Mouse (Mus musculus): ENCODE measurements at regions not wholly inside any gene's neighbourhood (a gene's known extent, or its start where the extent isn't known, plus 50 kb on each side); places are given as distances from the start of the nearest gene placed in this dataset.

- Histone ChIP-seq H3K4me3 (ENCODE audit: low read depth, low read length) (no peak overlapping the region), H3K27ac (ENCODE audit: low read depth, low read length) (no peak overlapping the region), H3K27me3 (ENCODE audit: control insufficient read depth, insufficient read depth, low read length) (no peaks in the 10 kb centered on the region), H3K4me2 (ENCODE audit: low read depth) (no peak overlapping the region), H3K4me1 (ENCODE audit: control insufficient read depth, insufficient read depth, low read length) (no peaks in the 10 kb centered on the region), H3K9ac (ENCODE audit: low read length) (no peak overlapping the region), H3K36me3 (ENCODE audit: control insufficient read depth, insufficient read depth, low read length) (no peaks in the 10 kb centered on the region), H3K9me3 (ENCODE audit: control insufficient read depth, low read length) (no peaks in the 10 kb centered on the region)
- DNase-seq (ENCODE audit: low spot score) (no peak), ATAC-seq (ENCODE audit: insufficient read depth, low FRiP score, low TSS enrichment) (no peak)
- WGBS: 79% methylated on average over 4 of the region's 4 CpGs
Measured at GRCm38 (mm10) chr12:15965921-15966320, 149.2 kb upstream of the Trib2 start.

GRCm38 (mm10) chr12:15964073-15964472, 147.4 kb upstream of the Trib2 start:
- no peak for ATAC-seq (ENCODE audit: insufficient read depth, low FRiP score, low TSS enrichment)
- no peaks in the 10 kb centered on the region for H3K9me3 ChIP-seq (ENCODE audit: control insufficient read depth, low read length)
- H3K4me1 ChIP-seq (ENCODE audit: control insufficient read depth, insufficient read depth, low read length): no peaks in the 10 kb centered on the region
- no peak overlapping the region for H3K4me3 ChIP-seq (ENCODE audit: low read depth, low read length)
- no peaks in the 10 kb centered on the region for H3K27me3 ChIP-seq (ENCODE audit: control insufficient read depth, insufficient read depth, low read length)
- no peak overlapping the region for H3K27ac ChIP-seq (ENCODE audit: low read depth, low read length)
- no peaks in the 10 kb centered on the region for H3K36me3 ChIP-seq (ENCODE audit: control insufficient read depth, insufficient read depth, low read length)
- no peak overlapping the region for H3K4me2 ChIP-seq (ENCODE audit: low read depth)
- no peak overlapping the region for H3K9ac ChIP-seq (ENCODE audit: low read length)
- DNase-seq (ENCODE audit: low spot score): no peak
- 93% methylated on average over 4 of the region's 4 CpGs for WGBS

- Histone ChIP-seq H3K9me3 (ENCODE audit: control insufficient read depth, low read length) (no peaks in the 10 kb centered on the region), H3K4me3 (ENCODE audit: low read depth, low read length) (no peak overlapping the region), H3K27ac (ENCODE audit: low read depth, low read length) (no peak overlapping the region), H3K36me3 (ENCODE audit: control insufficient read depth, insufficient read depth, low read length) (no peaks in the 10 kb centered on the region), H3K9ac (ENCODE audit: low read length) (no peak overlapping the region), H3K4me1 (ENCODE audit: control insufficient read depth, insufficient read depth, low read length) (no peaks in the 10 kb centered on the region), H3K27me3 (ENCODE audit: control insufficient read depth, insufficient read depth, low read length) (no peaks in the 10 kb centered on the region), H3K4me2 (ENCODE audit: low read depth) (no peak overlapping the region)
- DNase-seq (ENCODE audit: low spot score): no peak
- WGBS: 98% methylated on average over 2 of the region's 2 CpGs
- ATAC-seq (ENCODE audit: insufficient read depth, low FRiP score, low TSS enrichment): no peak
Measured at GRCm38 (mm10) chr12:15961834-15962233, 145.1 kb upstream of the Trib2 start.

GRCm38 (mm10) chr12:15937443-15938237, 120.9 kb upstream of the Trib2 start:
- no peak overlapping the region for H3K27ac ChIP-seq (ENCODE audit: low read depth, low read length)
- H3K36me3 ChIP-seq (ENCODE audit: control insufficient read depth, insufficient read depth, low read length): no peaks in the 10 kb centered on the region
- no peaks in the 10 kb centered on the region for H3K9me3 ChIP-seq (ENCODE audit: control insufficient read depth, low read length)
- H3K27me3 ChIP-seq (ENCODE audit: control insufficient read depth, insufficient read depth, low read length): no peaks in the 10 kb centered on the region
- 39% methylated on average over 8 of the region's 8 CpGs for WGBS
- ATAC-seq (ENCODE audit: insufficient read depth, low FRiP score, low TSS enrichment): peak; percentile 41; the same call in 1 of the 2 replicates
- no peak for DNase-seq (ENCODE audit: low spot score)
- H3K4me3 ChIP-seq (ENCODE audit: low read depth, low read length): no peak overlapping the region
- no peak overlapping the region for H3K9ac ChIP-seq (ENCODE audit: low read length)
- no peaks in the 10 kb centered on the region for H3K4me1 ChIP-seq (ENCODE audit: control insufficient read depth, insufficient read depth, low read length)
- no peak overlapping the region for H3K4me2 ChIP-seq (ENCODE audit: low read depth)

GRCm38 (mm10) chr12:15932067-15932466, 115.3 kb upstream of the Trib2 start:
- Histone ChIP-seq H3K4me3 (ENCODE audit: low read depth, low read length) (no peak overlapping the region), H3K9ac (ENCODE audit: low read length) (no peak overlapping the region), H3K36me3 (ENCODE audit: control insufficient read depth, insufficient read depth, low read length) (no peaks in the 10 kb centered on the region), H3K27me3 (ENCODE audit: control insufficient read depth, insufficient read depth, low read length) (no peaks in the 10 kb centered on the region), H3K9me3 (ENCODE audit: control insufficient read depth, low read length) (no peaks in the 10 kb centered on the region), H3K4me2 (ENCODE audit: low read depth) (no peak overlapping the region), H3K4me1 (ENCODE audit: control insufficient read depth, insufficient read depth, low read length) (no peaks in the 10 kb centered on the region), H3K27ac (ENCODE audit: low read depth, low read length) (no peak overlapping the region)
- 91% methylated on average over 4 of the region's 4 CpGs for WGBS
- ATAC-seq (ENCODE audit: insufficient read depth, low FRiP score, low TSS enrichment): no peak
- no peak for DNase-seq (ENCODE audit: low spot score)

GRCm38 (mm10) chr12:15931535-15931934, 114.8 kb upstream of the Trib2 start:
- no peak overlapping the region for H3K4me3 ChIP-seq (ENCODE audit: low read depth, low read length)
- no peak for DNase-seq (ENCODE audit: low spot score)

GRCm38 (mm10) chr12:15930155-15930554, 113.4 kb upstream of the Trib2 start:
- no peak for DNase-seq (ENCODE audit: low spot score)
- Histone ChIP-seq H3K27me3 (ENCODE audit: control insufficient read depth, insufficient read depth, low read length) (no peaks in the 10 kb centered on the region), H3K9ac (ENCODE audit: low read length) (no peak overlapping the region), H3K4me3 (ENCODE audit: low read depth, low read length) (no peak overlapping the region), H3K9me3 (ENCODE audit: control insufficient read depth, low read length) (no peaks in the 10 kb centered on the region), H3K4me1 (ENCODE audit: control insufficient read depth, insufficient read depth, low read length) (no peaks in the 10 kb centered on the region), H3K36me3 (ENCODE audit: control insufficient read depth, insufficient read depth, low read length) (no peaks in the 10 kb centered on the region), H3K4me2 (ENCODE audit: low read depth) (no peak overlapping the region), H3K27ac (ENCODE audit: low read depth, low read length) (no peak overlapping the region)
- no peak for ATAC-seq (ENCODE audit: insufficient read depth, low FRiP score, low TSS enrichment)
- WGBS: 94% methylated on average over 3 of the region's 3 CpGs

More at GRCm38 (mm10) chr12:15931535-15931934, 114.8 kb upstream of the Trib2 start:
- WGBS: 92% methylated on average over 4 of the region's 4 CpGs
- Histone ChIP-seq H3K27ac (ENCODE audit: low read depth, low read length) (no peak overlapping the region), H3K4me1 (ENCODE audit: control insufficient read depth, insufficient read depth, low read length) (no peaks in the 10 kb centered on the region), H3K4me2 (ENCODE audit: low read depth) (no peak overlapping the region), H3K27me3 (ENCODE audit: control insufficient read depth, insufficient read depth, low read length) (no peaks in the 10 kb centered on the region), H3K9me3 (ENCODE audit: control insufficient read depth, low read length) (no peaks in the 10 kb centered on the region), H3K36me3 (ENCODE audit: control insufficient read depth, insufficient read depth, low read length) (no peaks in the 10 kb centered on the region), H3K9ac (ENCODE audit: low read length) (no peak overlapping the region)
- no peak for ATAC-seq (ENCODE audit: insufficient read depth, low FRiP score, low TSS enrichment)

- Histone ChIP-seq H3K4me3 (ENCODE audit: low read depth, low read length) (no peak overlapping the region), H3K9me3 (ENCODE audit: control insufficient read depth, low read length) (no peaks in the 10 kb centered on the region), H3K27me3 (ENCODE audit: control insufficient read depth, insufficient read depth, low read length) (no peaks in the 10 kb centered on the region), H3K9ac (ENCODE audit: low read length) (no peak overlapping the region), H3K4me1 (ENCODE audit: control insufficient read depth, insufficient read depth, low read length) (no peaks in the 10 kb centered on the region), H3K36me3 (ENCODE audit: control insufficient read depth, insufficient read depth, low read length) (no peaks in the 10 kb centered on the region), H3K4me2 (ENCODE audit: low read depth) (no peak overlapping the region), H3K27ac (ENCODE audit: low read depth, low read length) (no peak overlapping the region)
- ATAC-seq (ENCODE audit: insufficient read depth, low FRiP score, low TSS enrichment) (no peak), DNase-seq (ENCODE audit: low spot score) (no peak)
- WGBS: 91% methylated on average over 1 of the region's 1 CpGs
Measured at GRCm38 (mm10) chr12:15929541-15929940, 112.8 kb upstream of the Trib2 start.

- WGBS: 86% methylated on average over 1 of the region's 1 CpGs
- Histone ChIP-seq H3K27ac (ENCODE audit: low read depth, low read length) (no peak overlapping the region), H3K4me1 (ENCODE audit: control insufficient read depth, insufficient read depth, low read length) (no peaks in the 10 kb centered on the region), H3K9me3 (ENCODE audit: control insufficient read depth, low read length) (no peaks in the 10 kb centered on the region), H3K4me3 (ENCODE audit: low read depth, low read length) (no peak overlapping the region), H3K9ac (ENCODE audit: low read length) (no peak overlapping the region), H3K4me2 (ENCODE audit: low read depth) (no peak overlapping the region), H3K27me3 (ENCODE audit: control insufficient read depth, insufficient read depth, low read length) (no peaks in the 10 kb centered on the region), H3K36me3 (ENCODE audit: control insufficient read depth, insufficient read depth, low read length) (no peaks in the 10 kb centered on the region)
- no peak for DNase-seq (ENCODE audit: low spot score)
- ATAC-seq (ENCODE audit: insufficient read depth, low FRiP score, low TSS enrichment): no peak
Measured at GRCm38 (mm10) chr12:15918291-15918690, 101.6 kb upstream of the Trib2 start.

Measured in neural tube, embryonic 11.5 days (tissue).